Mouse (Mus musculus): Measurements from ENCODE around the gene Cdc7. TPM values are rescaled to one million over a fixed set of nuclear protein-coding genes. Genes with fewer than 3 reads are reported as not detected.
"Not testable (repeated sequence)": the region's sequence is repeated elsewhere in the genome, so short reads cannot be mapped to it uniquely, and the experiment has no call there.

Cdc7 gene
- polyA plus RNA-seq, 1 experiment from 2014 or later, result 38.7 TPM

DNA sequence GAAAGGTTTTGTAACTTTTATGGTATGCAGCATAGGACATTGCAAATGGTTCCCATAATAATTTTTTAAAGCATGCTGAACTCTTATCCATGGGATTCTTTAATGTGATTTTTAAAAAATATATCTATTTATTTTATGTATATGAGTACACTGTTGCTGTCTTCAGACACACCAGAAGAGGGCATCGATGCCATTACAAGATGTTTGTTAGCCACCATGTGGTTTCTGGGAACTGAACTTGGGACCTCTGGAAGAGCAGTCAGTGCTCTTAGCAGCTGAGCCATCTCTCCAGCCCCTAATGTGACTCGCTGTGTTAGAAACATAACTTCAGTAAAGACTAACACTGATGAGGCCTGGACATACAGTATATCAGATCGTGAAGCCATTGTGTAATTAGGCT lies 2.3 kb downstream of the Cdc7 start:
- peaks cover 9% of the 10 kb centered on the region; the same call in 1 of the 2 replicates for H3K4me1 ChIP-seq

GRCm38 (mm10) chr5:106967578-106967977 lies 3.5 kb downstream of the Cdc7 start:
- H3K4me3 ChIP-seq, result no peak overlapping the region
- ATAC-seq (ENCODE audit: insufficient number of reproducible peaks, low FRiP score, low TSS enrichment, low read depth), result no peak
- WGBS, result 93% methylated on average over 1 of the region's 1 CpGs
- H3K9ac ChIP-seq, result no peak overlapping the region
- H3K4me2 ChIP-seq, result no peak overlapping the region
- H3K36me3 ChIP-seq, result peaks cover 28% of the 10 kb centered on the region
- H3K4me1 ChIP-seq, result peaks cover 9% of the 10 kb centered on the region; the same call in 1 of the 2 replicates
- no peaks in the 10 kb centered on the region for H3K27me3 ChIP-seq
- no peaks in the 10 kb centered on the region for H3K9me3 ChIP-seq
- no peak overlapping the region for H3K27ac ChIP-seq

More for the DNA sequence above, 2.3 kb downstream of the Cdc7 start:
- WGBS, result 92% methylated on average over 3 of the region's 3 CpGs
- no peak overlapping the region for H3K9ac ChIP-seq
- no peak overlapping the region for H3K27ac ChIP-seq
- ATAC-seq (ENCODE audit: insufficient number of reproducible peaks, low FRiP score, low TSS enrichment, low read depth), result no peak
- no peak overlapping the region for H3K4me2 ChIP-seq
- H3K9me3 ChIP-seq, result no peaks in the 10 kb centered on the region
- no peak overlapping the region for H3K4me3 ChIP-seq
- H3K27me3 ChIP-seq, result no peaks in the 10 kb centered on the region
- H3K36me3 ChIP-seq, result peaks cover 21% of the 10 kb centered on the region

DNA sequence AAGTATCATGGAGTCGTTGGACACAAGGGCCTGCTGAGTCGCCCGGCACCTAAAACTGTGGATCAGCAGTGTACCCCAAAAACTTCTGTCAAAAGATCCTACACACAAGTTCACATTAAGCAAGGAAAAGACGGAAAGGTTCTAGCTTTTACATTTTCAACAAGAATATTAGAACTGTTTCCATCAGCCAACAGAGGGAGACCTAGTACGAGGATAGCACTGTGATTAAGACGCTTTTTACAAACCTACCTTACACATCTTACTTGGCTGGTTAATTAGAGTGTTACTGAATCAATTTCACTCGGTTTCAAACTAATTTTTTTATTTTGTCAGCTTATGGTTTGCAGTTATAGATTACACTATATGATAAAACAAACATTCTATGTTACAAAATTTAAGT lies 9.8 kb downstream of the Cdc7 start:
- Histone ChIP-seq H3K9me3 (no peaks in the 10 kb centered on the region), H3K9ac (no peak overlapping the region), H3K4me2 (no peak overlapping the region), H3K27ac (no peak overlapping the region), H3K27me3 (no peaks in the 10 kb centered on the region), H3K36me3 (peaks cover 75% of the 10 kb centered on the region), H3K4me1 (0 out of 2 replicates have a peak, but pooled peaks cover 3% of the 10 kb centered on the region), H3K4me3 (no peak overlapping the region)
- WGBS, result 82% methylated on average over 7 of the region's 7 CpGs
- ATAC-seq (ENCODE audit: insufficient number of reproducible peaks, low FRiP score, low TSS enrichment, low read depth), result no peak

GRCm38 (mm10) chr5:106979156-106979555 lies 15.0 kb downstream of the Cdc7 start:
- H3K27ac ChIP-seq, result no peak overlapping the region
- ATAC-seq (ENCODE audit: insufficient number of reproducible peaks, low FRiP score, low TSS enrichment, low read depth), result no peak
- H3K4me2 ChIP-seq, result no peak overlapping the region
- no peak overlapping the region for H3K4me3 ChIP-seq
- no peaks in the 10 kb centered on the region for H3K9me3 ChIP-seq
- peaks cover 69% of the 10 kb centered on the region for H3K36me3 ChIP-seq
- WGBS, result 50% methylated on average over 7 of the region's 7 CpGs
- H3K27me3 ChIP-seq, result no peaks in the 10 kb centered on the region
- H3K4me1 ChIP-seq, result 0 out of 2 replicates have a peak, but pooled peaks cover 3% of the 10 kb centered on the region
- H3K9ac ChIP-seq, result no peak overlapping the region

DNA sequence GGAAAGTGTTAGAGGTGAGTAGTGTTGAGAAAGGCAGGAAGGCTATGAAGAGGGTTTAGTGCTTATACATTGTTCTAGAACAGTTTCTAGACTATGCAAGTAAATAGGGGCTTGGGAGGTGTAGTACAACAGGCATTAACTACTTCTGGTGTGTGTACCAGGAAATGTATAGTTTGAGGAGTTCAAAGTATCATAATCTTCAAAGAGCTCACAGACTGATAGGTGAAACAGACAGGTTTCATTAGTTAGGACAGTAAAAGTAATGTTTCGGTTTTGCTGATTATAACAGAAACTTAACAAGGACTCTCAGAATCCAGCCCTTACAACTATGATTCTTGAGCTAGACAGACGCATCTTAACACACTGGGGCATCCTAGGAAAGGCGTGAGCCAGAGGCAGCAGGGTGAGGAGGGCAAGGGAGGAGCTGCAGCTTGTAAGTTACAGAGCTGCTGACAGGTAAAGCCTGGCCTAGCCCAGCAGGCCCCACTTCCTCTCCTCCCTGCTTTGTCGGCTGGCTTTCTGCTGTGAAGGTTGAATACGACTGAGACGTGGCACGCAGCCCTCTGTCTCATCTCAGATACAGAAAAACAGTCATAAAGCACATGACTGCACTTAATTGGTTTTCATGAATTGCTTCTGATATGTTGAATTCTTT lies 18.3 kb downstream of the Cdc7 start:
- peaks cover 49% of the 10 kb centered on the region for H3K36me3 ChIP-seq

GRCm38 (mm10) chr5:106984934-106985333 lies 20.8 kb downstream of the Cdc7 start:
- WGBS, result 94% methylated on average over 3 of the region's 3 CpGs

More for the DNA sequence above, 18.3 kb downstream of the Cdc7 start:
- H3K4me3 ChIP-seq, result no peak overlapping the region
- H3K4me2 ChIP-seq, result no peak overlapping the region
- H3K4me1 ChIP-seq, result 0 out of 2 replicates have a peak, but pooled peaks cover 3% of the 10 kb centered on the region
- H3K9ac ChIP-seq, result no peak overlapping the region
- H3K27me3 ChIP-seq, result no peaks in the 10 kb centered on the region
- H3K9me3 ChIP-seq, result no peaks in the 10 kb centered on the region
- WGBS, result 71% methylated on average over 7 of the region's 7 CpGs
- no peak for ATAC-seq (ENCODE audit: insufficient number of reproducible peaks, low FRiP score, low TSS enrichment, low read depth)
- H3K27ac ChIP-seq, result no peak overlapping the region

DNA sequence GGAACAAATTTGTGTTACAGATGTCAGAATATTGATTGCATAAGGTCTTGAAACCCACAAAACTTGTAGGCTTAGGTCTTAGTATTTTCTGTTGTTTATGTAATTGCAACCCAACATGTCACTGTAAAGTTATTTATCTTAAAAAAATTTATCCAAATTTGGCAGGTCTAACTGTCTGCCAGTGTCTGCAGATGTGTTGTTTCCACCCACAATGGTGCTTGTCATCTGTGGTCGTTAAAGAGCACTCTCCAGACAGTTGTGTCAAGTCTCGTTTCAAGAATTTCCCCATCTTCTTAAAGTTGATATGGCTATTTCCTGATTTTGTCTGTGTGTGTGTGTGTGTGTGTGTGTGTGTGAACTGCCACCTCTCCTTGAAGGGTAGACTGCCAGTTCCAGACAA lies 21.5 kb downstream of the Cdc7 start:
- no peak overlapping the region for H3K9ac ChIP-seq
- H3K4me1 ChIP-seq, result peaks cover 16% of the 10 kb centered on the region
- 71% methylated on average over 2 of the region's 2 CpGs for WGBS
- no peak overlapping the region for H3K27ac ChIP-seq
- H3K4me3 ChIP-seq, result no peak overlapping the region
- no peaks in the 10 kb centered on the region for H3K27me3 ChIP-seq
- H3K9me3 ChIP-seq, result no peaks in the 10 kb centered on the region
- ATAC-seq (ENCODE audit: insufficient number of reproducible peaks, low FRiP score, low TSS enrichment, low read depth), result no peak
- H3K4me2 ChIP-seq, result no peak overlapping the region
- H3K36me3 ChIP-seq, result peaks cover 26% of the 10 kb centered on the region

More at GRCm38 (mm10) chr5:106984934-106985333, 20.8 kb downstream of the Cdc7 start:
- ATAC-seq (ENCODE audit: insufficient number of reproducible peaks, low FRiP score, low TSS enrichment, low read depth); H3K27ac ChIP-seq; H3K4me2 ChIP-seq; H3K9me3 ChIP-seq; H3K27me3 ChIP-seq; H3K9ac ChIP-seq; H3K4me3 ChIP-seq: not testable (repeated sequence)
- Histone ChIP-seq H3K4me1 (peaks cover 10% of the 10 kb centered on the region), H3K36me3 (peaks cover 31% of the 10 kb centered on the region)

- Histone ChIP-seq H3K9me3 (no peaks in the 10 kb centered on the region), H3K27ac (peak overlapping the region; percentile 5; the same call in 1 of the 2 replicates), H3K4me3 (no peak overlapping the region), H3K27me3 (no peaks in the 10 kb centered on the region), H3K4me2 (no peak overlapping the region), H3K4me1 (peaks cover 24% of the 10 kb centered on the region), H3K36me3 (peaks cover 8% of the 10 kb centered on the region), H3K9ac (no peak overlapping the region)
- 45% methylated on average over 8 of the region's 8 CpGs for WGBS
- no peak for ATAC-seq (ENCODE audit: insufficient number of reproducible peaks, low FRiP score, low TSS enrichment, low read depth)
Measured at GRCm38 (mm10) chr5:106989181-106989580, 25.1 kb downstream of the Cdc7 start.

DNA sequence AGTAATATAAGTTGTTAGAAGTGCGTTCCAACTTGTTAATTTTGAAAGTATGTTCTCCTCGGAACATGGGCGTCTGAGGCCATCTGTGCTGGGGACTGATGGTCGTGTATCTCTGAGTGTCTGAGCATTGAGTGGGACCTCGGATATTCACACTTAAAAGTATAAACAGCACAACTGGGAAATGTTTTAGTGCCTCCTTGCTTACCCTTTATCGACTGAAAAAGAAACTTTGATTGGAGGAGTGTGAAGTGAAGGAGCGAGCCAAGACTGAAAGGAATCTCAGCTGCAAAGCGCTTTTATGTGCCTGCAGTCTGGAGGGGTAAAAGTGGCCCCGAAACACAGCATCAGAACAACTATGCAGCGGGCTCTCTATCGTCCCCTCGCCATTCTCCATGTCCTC lies 25.7 kb downstream of the Cdc7 start:
- H3K4me1 ChIP-seq, result peaks cover 27% of the 10 kb centered on the region
- H3K9me3 ChIP-seq, result no peaks in the 10 kb centered on the region
- H3K9ac ChIP-seq, result no peak overlapping the region
- peaks cover 4% of the 10 kb centered on the region for H3K36me3 ChIP-seq
- 0 out of 2 replicates have a peak overlapping the region, but pooled peaks have one; percentile 27 for H3K27ac ChIP-seq
- WGBS, result 38% methylated on average over 12 of the region's 12 CpGs
- no peak overlapping the region for H3K4me2 ChIP-seq
- no peak overlapping the region for H3K4me3 ChIP-seq
- ATAC-seq (ENCODE audit: insufficient number of reproducible peaks, low FRiP score, low TSS enrichment, low read depth), result no peak
- no peaks in the 10 kb centered on the region for H3K27me3 ChIP-seq

DNA sequence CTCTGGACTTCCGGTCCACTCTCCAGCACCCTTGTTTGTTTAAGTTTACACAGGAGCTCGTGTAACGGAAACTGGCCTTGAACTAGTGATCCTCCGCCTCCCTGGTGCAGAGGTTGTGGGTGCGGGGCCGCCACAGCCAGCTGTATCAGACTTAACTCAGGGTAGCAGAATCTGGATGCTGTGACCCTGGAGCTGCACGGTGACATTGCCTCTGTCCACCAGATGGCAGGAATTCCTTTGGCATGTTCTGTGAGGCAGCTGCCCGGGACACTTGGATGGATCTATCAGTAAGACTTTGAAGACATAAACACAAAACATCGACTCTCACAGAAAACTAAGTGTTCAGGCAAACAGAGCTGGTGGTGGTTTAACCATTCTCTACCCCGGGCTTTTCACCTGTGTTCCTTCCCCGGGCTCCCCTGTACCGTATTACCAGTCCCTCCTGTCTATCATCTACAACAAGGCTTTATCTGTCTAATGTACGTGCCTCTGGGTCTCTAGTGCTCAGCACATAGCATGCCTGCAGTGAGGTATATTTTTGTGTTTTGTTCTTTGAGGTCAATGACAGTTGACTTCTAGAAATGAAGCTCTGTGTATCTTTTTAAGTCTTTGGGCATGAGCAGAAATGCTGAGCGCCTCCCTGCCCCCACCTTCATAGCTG lies 26.6 kb downstream of the Cdc7 start:
- peaks cover 32% of the 10 kb centered on the region for H3K4me1 ChIP-seq
- WGBS, result 40% methylated on average over 14 of the region's 14 CpGs
- no peak for ATAC-seq (ENCODE audit: insufficient number of reproducible peaks, low FRiP score, low TSS enrichment, low read depth)
- H3K36me3 ChIP-seq, result peaks cover 4% of the 10 kb centered on the region
- no peak overlapping the region for H3K9ac ChIP-seq
- no peaks in the 10 kb centered on the region for H3K9me3 ChIP-seq
- H3K4me3 ChIP-seq, result no peak overlapping the region
- H3K27ac ChIP-seq, result no peak overlapping the region
- no peaks in the 10 kb centered on the region for H3K27me3 ChIP-seq
- no peak overlapping the region for H3K4me2 ChIP-seq

DNA sequence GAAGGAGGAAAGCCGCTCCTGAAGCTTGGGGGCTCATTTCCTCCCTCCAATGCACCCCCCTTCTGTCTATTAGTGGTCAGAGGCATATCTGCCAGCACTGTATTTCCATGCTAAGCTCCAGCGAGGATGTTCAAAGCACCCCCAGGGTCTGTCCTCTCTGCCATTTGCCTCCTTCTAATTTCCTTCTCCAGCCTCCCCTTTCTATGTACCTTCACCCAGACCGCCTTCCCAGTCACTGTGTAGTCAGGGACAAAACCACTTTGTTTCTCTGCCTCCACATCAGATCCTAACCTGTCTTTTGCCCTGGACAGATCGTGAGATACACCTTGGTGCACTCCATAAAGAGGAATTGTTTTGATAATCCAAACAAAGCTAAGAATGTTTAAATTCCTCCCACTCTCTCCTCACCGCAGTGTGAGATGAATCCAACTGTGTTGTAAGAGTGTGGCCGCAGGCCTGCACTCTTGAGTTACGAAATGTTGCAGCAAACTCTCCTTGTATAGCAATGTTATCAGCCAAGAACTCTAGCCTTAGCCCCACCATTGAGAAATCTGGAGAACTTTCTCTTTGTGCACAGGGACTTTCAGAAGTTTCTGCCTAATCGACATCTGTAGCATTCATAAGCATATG lies 27.3 kb downstream of the Cdc7 start:
- Histone ChIP-seq H3K4me2 (no peak overlapping the region), H3K36me3 (0 out of 2 replicates have a peak, but pooled peaks cover under 1% of the 10 kb centered on the region), H3K9ac (no peak overlapping the region), H3K27ac (no peak overlapping the region), H3K27me3 (no peaks in the 10 kb centered on the region), H3K9me3 (no peaks in the 10 kb centered on the region), H3K4me3 (no peak overlapping the region), H3K4me1 (peaks cover 36% of the 10 kb centered on the region)
- WGBS, result 61% methylated on average over 8 of the region's 8 CpGs
- ATAC-seq (ENCODE audit: insufficient number of reproducible peaks, low FRiP score, low TSS enrichment, low read depth), result no peak

- Histone ChIP-seq H3K36me3 (no peaks in the 10 kb centered on the region), H3K4me1 (peaks cover 32% of the 10 kb centered on the region), H3K4me2 (no peak overlapping the region), H3K27ac (no peak overlapping the region), H3K27me3 (no peaks in the 10 kb centered on the region), H3K4me3 (no peak overlapping the region), H3K9me3 (no peaks in the 10 kb centered on the region), H3K9ac (no peak overlapping the region)
- no peak for ATAC-seq (ENCODE audit: insufficient number of reproducible peaks, low FRiP score, low TSS enrichment, low read depth)
- 34% methylated on average over 3 of the region's 3 CpGs for WGBS
Measured at GRCm38 (mm10) chr5:106994716-106995115, 30.6 kb downstream of the Cdc7 start.
